Mouse (Mus musculus): ENCODE data around the gene Tiparp.

The Tiparp gene

GRCm38 (mm10) chr3:65529471-65530215, 1.4 kb downstream of the Tiparp start:
- DNase-seq (ENCODE audit: low read depth, low spot score), result peak; percentile 16

GRCm38 (mm10) chr3:65533014-65533413, 4.8 kb downstream of the Tiparp start:
- DNase-seq (ENCODE audit: low read depth, low spot score), result no peak

DNA sequence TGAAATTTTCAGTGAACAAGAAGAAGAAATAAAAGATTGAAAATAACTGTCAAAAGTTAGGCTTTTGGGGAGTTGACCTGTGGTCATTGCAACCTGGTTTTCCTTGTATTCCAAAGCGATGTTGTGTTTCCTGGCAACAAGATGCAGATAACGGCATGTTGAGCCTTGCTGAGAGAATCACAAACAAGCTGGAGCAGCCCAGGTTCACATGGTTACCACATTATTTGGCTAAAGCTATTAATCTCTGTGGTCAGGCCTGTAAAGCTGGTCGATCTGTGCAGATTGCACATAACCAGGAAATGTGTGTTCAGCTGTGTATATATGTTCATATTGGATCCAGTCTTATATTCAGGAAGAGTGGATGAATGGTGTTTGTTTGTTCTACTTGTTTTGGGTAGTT, 5.4 kb downstream of the Tiparp start:
- DNase-seq (ENCODE audit: low read depth, low spot score), result no peak

DNA sequence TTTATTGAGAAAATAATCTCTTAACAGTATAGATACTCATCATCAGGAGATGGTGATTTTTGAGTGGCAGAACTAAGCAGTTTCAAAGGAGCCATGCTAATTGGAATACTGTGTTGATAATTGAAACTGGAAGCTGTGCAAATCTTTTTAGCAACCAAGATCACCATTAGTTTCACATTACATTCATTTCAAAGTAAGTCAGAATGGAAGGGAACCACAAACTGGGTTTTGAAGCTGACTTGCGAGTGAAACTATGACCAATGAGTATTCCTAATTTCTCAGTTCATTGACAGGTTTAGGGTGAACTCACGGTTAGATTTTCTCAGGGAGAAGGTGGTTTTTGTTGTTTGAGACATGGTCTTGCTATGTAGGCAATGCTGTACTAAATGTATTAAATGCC, 6.3 kb downstream of the Tiparp start:
- no peak for DNase-seq (ENCODE audit: low read depth, low spot score)

GRCm38 (mm10) chr3:65535087-65535761, 7.0 kb downstream of the Tiparp start:
- DNase-seq (ENCODE audit: low read depth, low spot score), result no peak

DNA sequence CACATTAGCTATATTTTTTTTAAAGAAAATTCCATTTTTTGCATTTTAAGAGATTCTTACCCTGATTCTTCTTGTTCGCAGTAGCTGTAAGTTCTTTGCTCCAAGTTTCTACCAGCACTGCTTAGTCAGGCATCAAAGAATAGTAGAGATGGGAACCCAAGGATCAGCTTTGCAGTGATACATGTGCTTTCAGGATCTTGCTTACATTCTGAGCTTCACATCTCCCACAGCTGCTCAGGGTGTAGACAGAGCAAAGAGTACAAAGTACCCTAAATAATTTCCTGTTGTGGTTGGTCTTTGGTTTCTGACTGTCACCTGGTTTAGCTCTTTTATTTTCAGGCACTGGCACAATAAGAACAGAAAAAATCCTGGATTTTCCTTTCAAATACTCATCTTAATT, 9.1 kb downstream of the Tiparp start:
- no peak for DNase-seq (ENCODE audit: low read depth, low spot score)

- DNase-seq (ENCODE audit: low read depth, low spot score), result no peak
Measured at GRCm38 (mm10) chr3:65540906-65541551, 12.8 kb downstream of the Tiparp start.

DNA sequence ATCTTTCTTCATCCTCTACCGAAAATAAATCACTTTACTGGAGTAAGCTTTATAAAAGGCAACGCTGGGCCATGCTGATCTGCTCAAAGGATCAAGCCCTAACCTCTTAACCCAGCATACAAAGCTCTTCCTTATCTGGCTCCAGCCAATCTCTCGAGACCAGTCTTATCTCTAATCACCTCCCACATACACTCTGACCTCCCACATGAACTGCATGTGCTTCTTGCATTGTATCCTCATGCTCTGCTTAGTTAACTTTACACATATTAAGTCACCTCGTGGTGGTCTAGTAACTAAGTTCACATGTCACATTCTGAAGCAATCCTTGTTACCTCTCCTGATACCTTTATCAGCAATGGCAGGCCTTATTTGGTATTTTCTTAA, 13.3 kb downstream of the Tiparp start:
- DNase-seq (ENCODE audit: low read depth, low spot score), result no peak

DNA sequence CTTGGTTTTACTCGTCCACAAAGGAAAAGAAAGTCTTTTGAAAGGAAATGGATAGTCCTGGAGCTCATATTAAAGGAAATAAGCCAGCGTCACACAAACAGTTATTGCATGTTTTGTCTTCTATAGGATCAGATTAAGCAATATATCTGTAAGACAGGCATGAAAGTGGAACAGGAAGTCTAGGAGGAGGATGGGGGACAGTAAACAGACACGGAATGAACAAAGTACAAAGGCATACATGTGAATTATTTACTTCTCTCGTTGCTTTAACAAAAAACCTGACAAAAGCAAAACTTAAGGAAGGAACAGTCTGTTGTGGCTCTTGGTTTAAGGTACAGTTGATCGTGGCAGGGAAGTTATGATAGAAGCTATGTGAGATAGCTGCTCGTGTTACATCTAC, 21.6 kb downstream of the Tiparp start:
- DNase-seq (ENCODE audit: low read depth, low spot score), result no peak

DNA sequence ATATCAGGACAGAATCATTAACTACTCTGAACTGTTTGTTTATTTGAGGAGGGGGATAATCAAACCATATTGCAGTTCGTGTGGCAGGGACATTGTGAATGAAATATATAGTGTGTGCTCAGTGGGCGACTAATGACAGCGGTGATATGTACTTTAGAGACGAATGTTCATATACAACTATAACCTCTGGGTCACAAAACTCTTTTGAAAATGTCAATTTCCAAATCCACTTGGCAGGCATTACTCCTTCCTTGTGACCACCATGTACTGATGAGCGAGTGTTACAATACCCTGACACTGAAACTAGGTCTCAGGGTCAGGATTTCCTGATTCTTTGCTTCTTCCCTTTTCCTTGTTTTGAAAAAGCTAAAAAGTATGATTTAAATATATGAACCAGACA, 22.9 kb downstream of the Tiparp start:
- DNase-seq (ENCODE audit: low read depth, low spot score), result no peak

DNA sequence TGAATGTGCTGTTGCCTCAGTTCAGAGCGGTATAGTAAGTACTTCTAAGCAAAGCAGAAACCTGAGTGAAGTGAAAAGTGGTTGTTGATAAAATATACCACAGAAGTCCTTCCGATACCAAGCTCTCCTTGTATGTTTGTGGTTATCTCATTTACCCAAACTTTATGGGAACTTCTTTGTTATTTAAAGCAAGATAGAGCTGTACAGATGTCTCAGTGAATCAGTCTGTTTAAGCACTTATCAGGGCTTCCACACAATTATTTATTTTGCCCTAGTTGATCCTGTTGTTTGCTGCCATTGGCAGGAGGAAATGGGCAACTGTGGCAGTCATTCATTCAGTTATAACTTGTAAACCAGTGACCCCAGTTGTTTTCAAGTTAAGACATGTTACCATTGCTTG, 26.4 kb downstream of the Tiparp start:
- no peak for DNase-seq (ENCODE audit: low read depth, low spot score)

- DNase-seq (ENCODE audit: low read depth, low spot score), result no peak
Measured at GRCm38 (mm10) chr3:65558679-65559078, 30.5 kb downstream of the Tiparp start.

GRCm38 (mm10) chr3:65562212-65562611, 34.0 kb downstream of the Tiparp start:
- DNase-seq (ENCODE audit: low read depth, low spot score), result no peak

DNA sequence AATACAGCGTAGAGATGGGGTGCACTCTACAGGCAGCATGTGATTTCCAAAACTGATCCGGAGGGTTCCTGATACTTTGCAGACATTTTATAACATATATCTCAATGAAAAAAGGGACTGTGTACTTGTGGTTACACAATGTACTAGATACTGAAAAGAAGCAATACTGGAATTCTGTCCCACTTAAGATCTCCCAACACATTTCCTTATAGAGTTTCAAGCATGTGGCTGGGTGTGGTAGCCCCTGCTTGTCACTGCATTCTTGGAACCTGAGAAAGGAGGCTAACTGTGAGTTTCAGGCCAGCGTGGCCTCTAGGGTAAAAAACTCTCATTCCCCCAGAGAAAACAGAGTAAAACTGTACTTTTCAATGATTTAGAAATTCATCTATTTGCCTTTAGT, 34.5 kb downstream of the Tiparp start:
- no peak for DNase-seq (ENCODE audit: low read depth, low spot score)

- no peak for DNase-seq (ENCODE audit: low read depth, low spot score)
Measured at GRCm38 (mm10) chr3:65563926-65564624, 35.9 kb downstream of the Tiparp start.

- no peak for DNase-seq (ENCODE audit: low read depth, low spot score)
Measured at GRCm38 (mm10) chr3:65565632-65566300, 37.6 kb downstream of the Tiparp start.

DNA sequence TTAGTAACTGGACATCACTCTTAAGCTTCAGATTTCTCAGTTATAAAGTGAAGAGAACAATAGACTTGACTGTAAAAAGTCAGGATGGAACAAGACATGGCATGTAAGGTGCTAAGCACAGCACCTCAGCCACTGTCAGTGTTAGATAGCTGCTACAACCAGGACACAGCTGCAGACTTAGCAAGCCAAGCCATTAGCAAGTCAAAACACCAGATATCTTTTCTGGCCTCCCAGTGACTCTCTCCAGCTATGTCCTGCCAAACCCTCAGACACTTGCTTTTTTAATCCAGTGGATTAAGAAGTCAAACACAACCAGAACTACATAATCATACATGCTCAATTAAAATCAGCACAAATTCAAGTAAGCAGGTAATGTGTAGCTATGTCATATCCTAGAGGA, 41.7 kb downstream of the Tiparp start:
- DNase-seq (ENCODE audit: low read depth, low spot score), result no peak

DNA sequence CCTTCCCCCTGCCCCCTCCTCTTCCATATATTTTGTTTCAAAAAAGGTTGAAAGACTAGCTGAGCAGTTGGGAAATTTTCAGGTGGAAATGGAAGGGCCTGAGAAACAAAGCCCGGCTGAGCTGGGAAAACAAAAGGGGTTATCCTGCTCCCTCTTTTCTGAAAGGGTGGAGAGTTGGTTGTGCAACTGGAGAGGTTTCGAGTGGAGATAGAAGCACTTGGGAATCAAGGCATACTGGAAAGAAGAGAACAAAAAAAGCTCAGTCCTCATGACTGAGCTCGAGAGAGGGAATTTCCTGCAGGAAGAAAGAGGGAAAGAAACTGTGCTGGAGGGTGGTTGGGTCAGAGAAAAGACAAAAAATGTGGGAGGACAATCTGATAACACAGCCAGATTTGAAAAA, 45.3 kb downstream of the Tiparp start:
- DNase-seq (ENCODE audit: low read depth, low spot score), result no peak

DNA sequence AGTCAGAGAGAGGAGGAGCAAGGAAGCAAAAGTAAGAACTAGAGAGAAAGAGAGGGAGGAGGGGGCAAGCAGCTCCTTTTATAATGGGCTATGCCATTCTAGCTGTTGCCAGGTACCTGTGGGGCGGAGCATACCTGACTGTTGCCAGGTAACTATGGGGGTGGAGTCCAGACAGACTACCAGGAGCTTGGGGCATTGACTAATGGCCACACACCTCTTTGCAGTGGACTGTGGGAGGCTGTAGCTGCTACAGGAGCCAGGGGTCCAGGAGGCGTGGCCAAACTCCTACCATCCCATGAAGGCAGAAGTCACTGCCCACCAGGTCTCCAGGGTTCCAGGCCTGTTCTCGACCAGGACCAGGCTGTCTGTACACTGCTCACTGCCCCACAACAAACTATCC, 49.4 kb downstream of the Tiparp start:
- DNase-seq (ENCODE audit: low read depth, low spot score), result no peak

DNA sequence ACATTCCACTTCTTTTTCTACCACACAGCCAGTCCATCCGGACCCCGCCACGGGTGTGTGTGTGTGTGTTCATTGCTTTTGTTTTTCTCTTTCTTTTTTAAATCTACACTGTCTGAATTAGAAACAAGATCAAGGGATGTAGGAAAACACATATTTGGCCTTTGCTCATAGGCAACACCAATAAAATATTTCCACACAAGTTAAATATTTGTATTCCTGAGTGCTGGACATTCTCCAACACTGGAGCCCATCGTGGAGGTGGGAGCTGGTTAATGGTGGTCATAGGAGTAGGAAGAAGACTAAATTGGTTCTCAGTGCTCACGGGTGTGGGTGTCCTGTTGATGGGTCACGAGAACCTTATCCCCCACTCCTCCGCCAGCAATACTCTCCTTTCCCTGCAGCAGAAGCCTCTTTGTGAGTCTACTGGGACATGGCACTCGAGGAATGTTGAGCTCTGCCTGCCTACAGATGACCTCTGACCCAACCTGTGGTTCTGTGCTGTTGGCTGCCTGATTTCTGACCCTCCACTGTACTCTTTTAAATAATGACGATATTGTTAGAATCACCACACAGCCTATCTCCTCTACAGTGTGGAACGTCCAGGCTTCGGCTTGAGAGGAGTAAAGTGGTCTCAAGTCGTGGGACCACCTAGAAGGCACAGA, 51.2 kb downstream of the Tiparp start:
- DNase-seq (ENCODE audit: low read depth, low spot score), result no peak

GRCm38 (mm10) chr3:65581596-65581995, 53.4 kb downstream of the Tiparp start:
- no peak for DNase-seq (ENCODE audit: low read depth, low spot score)

Data from retina, adult 2 months (tissue).